Mouse (Mus musculus) C2C12 (cell line): ENCODE measurements at regions not wholly inside any gene's neighbourhood (a gene's known extent, or its start where the extent isn't known, plus 50 kb on each side); places are given as distances from the start of the nearest gene placed in this dataset.

Source experiments
- CEBPB ChIP-seq: IDR thresholded peaks from one replicate; pipeline ENCODE4 v1.6.1; 2011; ENCODE audit warnings: low read depth, mild to moderate bottlenecking, control low read depth, moderate library complexity
- CTCF ChIP-seq: IDR thresholded peaks from one replicate; pipeline ENCODE4 v1.5.1; 2011; ENCODE audit not compliant: control insufficient read depth, insufficient read depth, insufficient read length
- MAX ChIP-seq: IDR thresholded peaks from one replicate; pipeline ENCODE4 v1.6.1; 2011; ENCODE audit warnings: mild to moderate bottlenecking, control low read depth
- MYOG ChIP-seq: IDR thresholded peaks from one replicate; pipeline ENCODE4 v1.6.1; 2011; ENCODE audit not compliant: control insufficient read depth, insufficient read length; ENCODE audit errors: extremely low read depth

GRCm38 (mm10) chr13:106392642-106393041 lies 544.1 kb downstream of the Ipo11 start:
- no peak for TF ChIP-seq MAX
- TF ChIP-seq MYOG, result no peak
- TF ChIP-seq CTCF, result no peak
- no peak for TF ChIP-seq CEBPB
